Mouse (Mus musculus): ENCODE data around the gene Nedd9.

DNA sequence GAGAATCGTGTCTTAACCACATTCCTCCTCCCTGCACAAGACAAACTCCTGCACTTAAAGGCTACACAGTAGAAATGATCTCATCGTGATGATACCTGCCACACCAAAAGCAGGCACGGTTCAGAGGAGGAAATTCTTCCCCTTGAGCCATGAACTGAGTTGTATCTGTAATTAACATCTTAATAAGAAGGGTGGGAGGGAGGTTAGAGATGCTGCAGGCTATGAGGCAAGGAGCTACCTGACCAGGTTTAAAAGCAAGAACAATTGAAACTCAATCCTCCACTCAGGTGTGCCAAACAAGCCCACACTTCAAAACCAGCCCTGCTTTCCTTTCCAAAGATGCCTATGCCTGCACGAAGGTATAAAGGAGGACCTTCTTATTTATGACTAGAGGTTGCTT lies 137.4 kb downstream of the Nedd9 start:
- no peak for TF ChIP-seq EP300 (IDR thresholded peaks at IDR 0.05; ENCODE audit: low read depth)
- TF ChIP-seq CTCF (IDR thresholded peaks at IDR 0.05; ENCODE audit: low read depth): no peak

Measured in heart, postnatal 0 days (tissue).